Mouse (Mus musculus) erythroid progenitor cell, adult 5-6 weeks (primary cell): ENCODE measurements around the gene Ppox. TPM values are rescaled to one million over a fixed set of nuclear protein-coding genes. Genes with fewer than 3 reads are reported as not detected.
"Not testable (repeated sequence)": the region's sequence is repeated elsewhere in the genome, so short reads cannot be mapped to it uniquely, and the experiment has no call there.

Experiments
- ATAC-seq: replicated peaks from 2 replicates; pipeline ENCODE4 v1.8.0; 2016; ENCODE audit warnings: moderate number of reproducible peaks, mild to moderate bottlenecking, moderate TSS enrichment, inconsistent platforms; ENCODE audit not compliant: poor library complexity, low FRiP score, severe bottlenecking
- total RNA-seq, 2 experiments: library from RNA; stranded (forward) in 1 of 2; stranded (reverse) in 1 of 2; fragments of 150-400 nt in 1 of 2; fragments of 186-747, 209-891 nt in 1 of 2; gene quantifications; 2 replicates each; pipeline versions ENCODE4 v1.2.3 to v1.2.4; 2015 to 2017; ENCODE audit warnings: low replicate concordance in 2 of 2

Gene Ppox
- total RNA-seq (2015; ENCODE audit: low replicate concordance), result 739 and 765 TPM in 2 replicates
- total RNA-seq (2017; ENCODE audit: low replicate concordance), result 644 and 799 TPM in 2 replicates

DNA sequence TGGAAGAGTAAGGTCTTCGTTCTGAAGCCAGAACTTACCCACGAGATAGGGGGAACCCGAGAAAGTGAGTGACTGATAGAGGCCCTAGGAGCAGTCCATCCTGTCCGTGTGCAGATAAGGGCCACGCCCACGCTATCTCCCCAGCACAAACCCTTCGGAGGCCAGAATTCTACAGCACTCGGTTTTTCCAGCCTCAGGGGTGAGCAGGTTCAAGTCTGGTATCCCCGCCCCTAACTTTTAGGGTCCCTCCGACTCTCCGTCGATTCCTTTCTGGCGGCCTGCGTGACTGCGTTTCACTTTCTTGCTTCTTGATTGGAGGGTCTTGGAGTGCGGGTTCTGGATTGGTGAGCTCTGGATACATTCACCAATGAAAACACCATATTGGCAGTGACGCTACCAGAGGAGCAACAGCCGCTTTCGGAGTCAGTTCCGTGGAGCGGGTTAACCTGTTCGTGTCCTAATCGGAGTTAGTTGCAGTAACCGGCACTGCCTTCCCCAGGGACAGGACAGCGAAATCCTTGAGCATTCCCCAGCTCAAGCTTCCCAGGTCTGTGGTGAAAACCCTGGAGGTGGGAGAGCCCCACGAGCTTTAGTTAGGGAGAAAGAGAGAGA lies at the start of gene Ppox:
Gene Ppox, minus strand, starts transcription at position 271 of the 612 bp plus-strand sequence.
- ATAC-seq, result peak; percentile 82

DNA sequence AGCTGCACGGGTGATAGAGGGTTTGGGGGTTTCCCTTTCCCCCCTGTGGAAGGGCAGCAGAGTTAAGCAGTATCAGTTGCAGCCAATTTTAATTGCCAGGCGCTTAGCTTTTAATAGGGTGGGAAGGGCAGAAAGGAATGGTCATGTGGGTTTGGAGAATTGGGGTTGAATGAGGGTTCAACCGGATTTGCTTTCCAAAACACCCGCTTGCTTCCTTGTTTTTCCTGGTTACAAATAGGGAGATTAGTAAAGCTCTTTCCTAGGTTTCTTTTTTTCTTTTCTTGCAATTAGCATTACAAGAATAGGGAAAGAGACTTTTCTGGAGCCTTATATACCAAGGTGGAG lies 49.2 kb upstream of the Ppox start:
- no peak for ATAC-seq

GRCm38 (mm10) chr1:171329433-171330215 lies 48.6 kb upstream of the Ppox start:
- ATAC-seq, result peak; percentile 59

DNA sequence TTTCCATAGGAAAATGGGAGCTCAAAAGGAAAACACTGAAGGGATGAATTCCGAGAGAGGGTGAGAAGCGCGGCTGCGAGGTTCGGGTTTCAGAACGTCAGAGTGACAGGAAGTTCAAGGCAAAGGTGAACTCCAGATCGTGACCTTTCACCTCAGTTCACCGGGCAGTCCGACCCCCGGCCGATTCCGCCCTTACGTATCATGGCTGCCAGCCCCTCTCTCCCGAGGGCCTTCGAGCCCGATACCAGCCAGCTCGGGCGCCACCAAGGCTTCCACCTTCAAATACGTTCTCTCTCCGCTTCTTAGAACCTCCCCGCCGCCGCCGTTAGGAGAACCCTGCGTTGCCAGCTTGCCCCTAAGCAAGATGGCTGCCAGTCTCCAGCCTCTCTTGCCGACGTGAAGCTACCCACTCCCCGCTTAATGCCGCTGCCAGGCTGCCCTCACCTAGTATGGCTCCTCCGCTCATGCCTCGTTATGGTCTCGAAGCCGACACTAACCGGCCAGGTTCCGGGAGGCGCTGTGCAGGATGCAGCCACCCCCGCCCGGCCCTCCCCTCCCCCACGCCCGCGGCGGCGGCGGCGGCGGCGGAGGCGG lies 48.0 kb upstream of the Ppox start, which contains the start of gene Dedd:
Gene Dedd, plus strand, starts transcription at position 307 of the 594 bp plus-strand sequence.
- ATAC-seq, result peak; percentile 88

DNA sequence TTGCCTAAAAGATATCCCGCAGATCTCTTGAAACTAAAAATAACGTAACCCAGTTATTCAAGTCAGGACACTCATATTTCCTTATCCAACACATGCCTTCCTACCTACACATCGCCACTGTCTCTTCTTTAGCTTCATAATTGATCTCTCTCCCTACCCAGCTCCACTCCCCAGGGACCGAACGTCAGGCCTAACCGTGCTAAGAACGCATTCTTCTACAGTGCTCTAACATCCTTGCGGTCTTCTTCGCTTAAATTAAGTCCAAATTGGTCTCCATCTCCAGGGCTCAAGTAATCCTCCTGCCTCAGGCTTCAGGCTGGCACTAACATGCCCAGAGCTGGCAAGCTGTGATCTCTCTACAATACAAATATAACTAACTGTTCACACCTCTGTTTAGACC lies 47.3 kb upstream of the Ppox start:
- peak; percentile 4 for ATAC-seq

GRCm38 (mm10) chr1:171326588-171326987 lies 45.6 kb upstream of the Ppox start:
- ATAC-seq, result not testable (repeated sequence)

- no peak for ATAC-seq
Measured at GRCm38 (mm10) chr1:171325571-171325970, 44.6 kb upstream of the Ppox start.

GRCm38 (mm10) chr1:171322012-171322411 lies 41.0 kb upstream of the Ppox start:
- ATAC-seq, result peak; percentile 47; the same call in 1 of the 2 replicates

DNA sequence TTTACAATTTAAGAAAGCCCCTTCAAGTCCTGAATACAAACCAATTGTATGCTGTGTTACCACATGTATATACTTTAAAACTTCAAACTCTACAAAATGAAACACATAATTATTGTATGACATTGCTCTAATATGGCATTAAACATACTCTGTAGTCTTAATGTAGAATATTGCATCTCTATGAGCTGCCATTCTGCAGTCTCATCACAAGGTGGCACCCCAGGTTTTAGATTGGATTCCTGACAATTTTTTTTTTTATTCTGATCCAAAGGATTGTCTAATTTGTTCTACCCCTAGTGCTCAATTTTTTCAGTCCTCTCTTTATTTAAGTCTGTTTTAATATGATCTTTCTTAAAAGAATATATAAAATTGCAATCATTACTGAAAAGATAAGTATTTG lies 40.4 kb upstream of the Ppox start:
- peak; percentile 74 for ATAC-seq

- ATAC-seq, result no peak
Measured at GRCm38 (mm10) chr1:171320151-171320550, 39.2 kb upstream of the Ppox start.

DNA sequence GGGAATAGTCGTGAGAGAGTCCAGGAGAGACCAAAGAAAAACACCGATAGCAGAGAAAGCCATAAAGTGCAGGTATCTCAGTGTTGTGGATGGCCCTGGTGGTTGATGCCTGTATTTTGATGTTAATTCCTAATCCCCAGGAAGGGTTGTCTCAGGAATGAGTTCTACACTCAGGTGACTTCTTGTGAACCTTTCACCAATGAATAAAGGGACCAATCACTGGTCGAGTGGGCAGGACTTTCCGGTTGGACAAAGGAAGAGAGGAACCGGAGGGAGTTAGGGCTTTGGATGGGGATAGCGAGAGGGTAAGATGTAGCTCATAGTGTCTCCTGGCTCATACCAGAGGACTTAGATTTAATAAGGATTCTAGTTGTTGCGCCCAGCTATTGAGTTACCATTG lies 38.8 kb upstream of the Ppox start:
- ATAC-seq, result no peak

DNA sequence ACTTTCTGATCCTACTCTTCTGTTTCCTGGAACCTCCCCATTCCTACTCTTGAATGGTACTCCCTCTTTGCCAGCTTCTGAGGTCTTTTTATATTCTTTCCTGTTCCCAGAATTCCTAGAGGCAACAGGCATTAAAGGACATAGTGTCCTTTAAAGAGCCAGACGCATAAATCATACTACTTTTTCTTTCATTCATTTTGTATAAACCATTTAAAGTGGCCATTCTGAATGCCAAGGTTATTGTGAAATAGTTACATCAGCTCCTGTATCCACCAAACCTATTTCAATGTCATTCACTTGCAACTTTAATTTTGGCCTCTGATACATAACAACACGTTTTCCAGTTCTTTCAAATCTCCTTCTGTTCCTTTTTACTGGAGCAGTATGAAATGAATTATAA lies 28.3 kb upstream of the Ppox start:
- no peak for ATAC-seq

GRCm38 (mm10) chr1:171306157-171306556 lies 25.2 kb upstream of the Ppox start:
- not testable (repeated sequence) for ATAC-seq

- ATAC-seq, result no peak
Measured at GRCm38 (mm10) chr1:171298226-171298625, 17.2 kb upstream of the Ppox start.

DNA sequence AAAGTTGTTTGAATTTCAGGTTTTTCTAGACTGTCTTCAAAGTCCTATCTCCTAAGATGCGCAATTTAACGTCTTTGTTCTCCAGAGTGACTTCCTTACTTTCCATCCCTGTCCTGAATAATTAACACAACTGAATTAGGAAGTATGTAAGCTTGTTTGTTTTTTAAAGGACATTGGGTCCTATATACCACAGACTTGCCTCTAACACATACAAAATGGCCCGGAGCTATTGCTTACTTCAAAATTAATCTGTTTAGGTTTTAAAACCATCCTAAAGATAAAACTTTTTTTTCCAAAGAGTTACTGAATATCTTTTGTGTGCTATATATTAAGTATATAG lies 14.0 kb upstream of the Ppox start:
- ATAC-seq, result no peak

GRCm38 (mm10) chr1:171294298-171295062 lies 13.5 kb upstream of the Ppox start, which contains the start of gene Ufc1:
Gene Ufc1, minus strand, starts transcription at chr1:171295024.
- peak; percentile 92 for ATAC-seq

DNA sequence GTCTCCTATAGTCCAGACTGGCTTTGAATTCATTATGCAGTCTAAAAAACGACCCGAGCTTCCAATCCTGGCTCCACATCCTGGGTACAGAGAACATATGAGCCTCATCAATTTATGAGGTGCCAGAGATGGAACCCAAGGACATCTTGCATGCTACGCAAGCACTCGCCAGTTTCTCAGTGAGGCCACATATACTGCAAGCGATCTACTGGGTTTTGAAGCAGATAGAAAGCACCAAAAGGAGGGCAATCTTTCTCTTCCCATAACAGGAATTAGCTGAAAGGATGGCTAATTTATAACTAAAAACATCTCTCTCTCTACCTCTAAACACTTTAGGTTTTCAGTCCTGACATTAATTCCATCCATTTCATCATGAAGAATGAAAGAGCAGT lies 12.9 kb upstream of the Ppox start:
- ATAC-seq, result no peak

GRCm38 (mm10) chr1:171293351-171293750 lies 12.4 kb upstream of the Ppox start:
- ATAC-seq, result no peak

GRCm38 (mm10) chr1:171288328-171288727 lies 7.3 kb upstream of the Ppox start:
- no peak for ATAC-seq
